Mouse (Mus musculus): ENCODE measurements around the gene Slc35f4.

Slc35f4 gene

GRCm38 (mm10) chr14:49525931-49526291 is at the start of gene Slc35f4:
Gene Slc35f4, minus strand, starts transcription at chr14:49526046.
- in situ Hi-C loops (cut with MboI, MseI), result no loop called here

DNA sequence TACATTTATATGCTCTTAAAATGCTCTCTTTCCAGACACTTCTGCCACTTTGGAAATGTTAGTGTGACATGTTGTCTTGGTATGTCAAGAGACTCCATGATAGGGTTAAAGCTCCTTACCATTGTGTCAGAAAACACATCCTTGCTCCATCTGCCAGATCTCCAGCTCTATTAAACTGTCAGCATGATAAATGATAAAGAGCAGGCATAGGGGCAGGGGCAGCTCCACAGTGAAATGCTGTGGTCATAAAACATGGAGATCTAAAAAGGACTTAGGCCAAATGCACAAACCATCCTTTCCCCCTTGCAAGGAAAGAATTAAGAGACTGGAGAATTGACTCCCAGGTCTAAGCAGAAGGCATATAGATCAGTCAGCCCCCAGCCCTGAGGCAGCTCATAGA is 42.5 kb upstream of the Slc35f4 start:
- in situ Hi-C loops (cut with MboI, MseI), result no loop called here

DNA sequence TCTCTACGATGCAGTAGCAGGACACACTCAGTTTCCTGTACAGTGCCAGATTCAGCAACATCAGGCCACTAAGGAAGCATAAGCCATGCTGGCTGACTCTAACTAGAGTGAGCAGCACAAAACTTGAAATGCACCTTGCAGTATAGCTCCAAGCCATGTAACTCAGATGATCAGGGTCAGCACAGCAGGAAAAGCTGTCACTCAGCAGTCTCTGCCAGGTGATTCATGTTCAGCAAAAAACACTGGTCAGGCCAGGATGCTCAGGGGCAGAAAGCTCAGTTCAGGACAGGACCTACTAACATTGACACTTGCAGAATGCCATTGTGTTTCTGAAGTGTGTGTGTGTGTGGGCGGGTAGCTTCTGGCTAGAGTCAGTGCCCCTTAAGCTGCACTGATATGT is 34.9 kb upstream of the Slc35f4 start:
- in situ Hi-C loops (cut with MboI, MseI), result no loop called here

DNA sequence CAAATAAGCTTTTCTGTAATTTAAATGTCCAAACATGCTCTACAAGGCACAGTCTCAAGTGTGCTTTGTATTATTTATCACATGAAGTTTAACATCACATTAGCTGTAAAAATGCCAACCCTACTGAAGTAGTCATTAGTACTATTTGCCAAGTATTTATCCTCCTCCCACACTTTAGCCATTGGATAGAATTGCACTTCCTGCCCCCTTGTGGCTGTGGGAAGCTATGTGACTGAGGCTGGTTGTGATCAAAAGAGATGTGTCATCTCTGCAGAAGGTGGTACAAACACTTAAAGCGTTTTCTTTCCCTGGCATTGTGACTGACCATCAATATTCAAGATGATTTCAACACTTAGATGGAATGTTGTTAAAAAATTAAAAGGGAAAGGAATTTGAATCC is 14.3 kb upstream of the Slc35f4 start:
- in situ Hi-C loops (cut with MboI, MseI), result no loop called here

DNA sequence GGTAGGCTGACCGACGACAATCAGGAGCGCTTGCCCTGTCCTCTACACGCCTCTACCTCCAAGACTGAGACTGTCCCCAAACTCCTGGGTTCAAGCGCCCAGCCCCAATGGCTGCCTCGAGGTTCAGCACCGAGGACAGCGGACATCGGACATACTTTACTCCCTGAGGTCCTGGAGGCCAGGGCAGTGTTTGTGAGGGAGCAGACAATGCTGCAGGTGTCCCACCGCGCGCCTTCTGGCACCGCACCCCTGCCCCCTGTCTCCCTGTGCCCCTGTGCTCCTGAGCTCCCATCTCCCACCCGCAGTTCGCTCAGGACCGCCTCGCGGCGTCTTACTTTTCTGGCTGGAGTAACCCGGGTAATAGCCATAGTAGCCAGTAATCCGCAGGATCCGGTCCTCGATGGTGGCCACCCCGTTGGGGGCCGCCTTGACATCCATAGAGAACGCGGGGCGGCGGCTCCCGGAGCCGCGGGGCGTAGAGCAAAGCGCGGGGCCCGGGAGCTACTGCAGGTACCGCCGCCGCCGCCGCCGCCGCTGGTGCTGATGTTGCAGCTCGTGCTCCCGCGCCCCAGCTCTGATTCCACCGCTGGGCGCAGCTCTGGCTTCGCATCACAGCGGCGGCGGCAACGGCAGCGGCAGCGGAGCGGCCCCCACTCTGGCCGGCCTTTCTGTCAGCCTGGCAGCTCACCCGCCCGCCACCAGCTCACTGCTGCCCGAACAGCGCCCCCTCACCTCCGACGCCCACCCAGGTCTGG is 493 bp downstream of the Slc35f4 start:
- in situ Hi-C loops (cut with MboI, MseI), result no loop called here

DNA sequence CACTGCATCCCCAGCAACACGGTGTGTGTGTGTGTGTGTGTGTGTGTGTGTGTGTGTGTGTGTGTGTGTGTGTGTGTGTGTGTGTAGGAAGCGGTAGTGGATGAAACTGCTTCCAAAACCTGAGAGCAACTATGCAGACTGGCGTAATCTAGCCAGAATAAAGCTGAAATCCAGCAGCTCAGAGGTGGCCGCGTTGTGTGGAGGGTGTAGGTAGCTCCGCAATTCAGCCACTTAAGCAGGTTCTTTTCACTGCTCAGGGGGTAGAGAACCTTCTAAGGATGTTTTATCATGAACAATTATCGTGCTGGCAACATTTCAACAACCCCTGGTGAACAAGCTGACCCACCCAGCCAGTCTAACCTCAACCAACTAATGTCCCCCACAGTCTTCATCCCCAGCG is 1.2 kb downstream of the Slc35f4 start:
- in situ Hi-C loops (cut with MboI, MseI), result no loop called here

DNA sequence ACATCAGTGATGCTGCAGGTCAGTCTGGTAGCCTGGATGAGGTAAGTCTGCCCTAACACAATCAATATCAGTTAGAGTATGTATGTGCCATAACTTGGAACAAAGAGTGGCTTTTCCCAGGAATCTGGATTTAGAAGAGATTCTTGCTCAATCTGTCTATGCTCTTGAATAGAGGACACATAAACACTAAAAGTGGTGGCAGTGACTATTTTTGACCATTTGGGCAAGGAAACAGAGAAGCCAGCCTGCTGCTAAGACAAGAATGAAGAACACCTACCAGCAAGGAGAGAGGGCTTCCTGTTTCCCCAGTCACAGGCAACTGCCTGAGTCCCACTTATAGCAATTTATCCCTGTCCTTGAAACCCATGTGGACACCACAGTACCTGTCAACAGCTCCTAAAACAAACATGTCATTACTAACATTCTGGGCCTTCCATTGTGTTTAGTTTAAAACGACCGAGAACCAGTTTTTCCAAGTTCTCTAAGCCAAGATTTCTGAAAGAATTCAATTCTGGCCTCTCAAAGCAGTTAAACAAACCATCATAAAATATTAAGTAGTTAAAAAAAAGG is 10.7 kb downstream of the Slc35f4 start:
- in situ Hi-C loops (cut with MboI, MseI), result no loop called here

- in situ Hi-C loops (cut with MboI, MseI), result no loop called here
These were observed 11.7 kb downstream of the Slc35f4 start for GRCm38 (mm10) chr14:49514137-49514536.

DNA sequence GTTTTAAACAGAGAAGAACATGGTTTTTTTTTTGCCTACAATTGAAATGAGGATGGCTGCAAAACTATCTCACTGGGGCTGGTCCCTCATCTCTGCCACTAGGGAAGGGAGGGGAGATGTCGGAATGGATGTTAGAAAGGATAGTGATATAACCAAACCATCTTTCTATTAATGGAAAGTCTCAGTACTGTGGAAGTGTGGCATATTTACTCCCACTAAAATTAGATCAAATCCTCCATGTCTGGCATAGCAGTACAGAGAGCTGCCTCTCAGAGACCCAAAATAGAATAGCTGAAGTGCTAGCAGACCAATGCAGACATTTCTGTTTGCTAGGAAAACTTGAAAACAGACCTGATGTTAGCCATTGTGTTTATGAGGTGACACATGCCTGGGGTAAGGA is 30.7 kb downstream of the Slc35f4 start:
- in situ Hi-C loops (cut with MboI, MseI), result no loop called here

DNA sequence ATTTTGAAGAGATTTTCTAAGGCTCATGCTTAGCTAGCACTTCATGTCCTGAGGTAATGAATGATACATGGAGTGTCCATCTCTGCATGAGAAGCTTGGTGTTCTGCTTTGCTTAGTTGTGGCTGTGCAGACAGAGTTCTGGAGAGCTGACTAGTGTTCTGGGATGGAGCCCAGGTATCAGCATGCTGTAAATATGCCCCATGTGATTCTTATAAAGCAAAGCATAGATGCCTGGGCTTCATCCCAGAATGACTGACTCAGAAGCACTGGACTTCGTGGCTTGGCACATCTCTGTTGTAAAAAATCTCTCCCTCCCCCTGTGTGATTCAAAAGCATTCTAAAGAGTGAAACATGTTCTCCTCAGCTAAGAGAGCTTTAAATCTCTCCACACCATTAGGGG is 32.1 kb downstream of the Slc35f4 start:
- in situ Hi-C loops (cut with MboI, MseI), result no loop called here

- in situ Hi-C loops (cut with MboI, MseI), result no loop called here
These were observed 33.3 kb downstream of the Slc35f4 start for GRCm38 (mm10) chr14:49492506-49492905.

- in situ Hi-C loops (cut with MboI, MseI), result no loop called here
These were observed 49.2 kb downstream of the Slc35f4 start for GRCm38 (mm10) chr14:49476602-49477001.

GRCm38 (mm10) chr14:49461761-49462160 is 64.1 kb downstream of the Slc35f4 start:
- in situ Hi-C loops (cut with MboI, MseI), result no loop called here

DNA sequence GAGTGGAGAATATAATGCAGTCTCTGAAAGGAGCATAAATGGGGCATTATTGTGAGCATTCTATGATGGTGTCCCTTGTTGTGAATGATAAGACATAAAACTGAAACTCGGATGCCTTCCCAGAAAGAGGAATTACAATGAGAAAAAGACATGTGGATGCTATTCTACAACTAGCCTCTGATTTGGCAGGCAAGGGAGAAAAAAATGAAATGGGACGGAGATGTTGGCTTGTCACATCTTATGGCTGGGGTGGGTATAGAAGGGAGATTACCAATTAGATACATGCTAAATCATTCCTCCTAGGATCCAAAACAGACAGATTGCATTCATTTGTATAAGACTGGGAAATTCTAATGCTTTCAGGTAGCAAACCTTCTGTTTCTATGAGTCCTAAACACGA is 65.0 kb downstream of the Slc35f4 start:
- in situ Hi-C loops (cut with MboI, MseI), result no loop called here

DNA sequence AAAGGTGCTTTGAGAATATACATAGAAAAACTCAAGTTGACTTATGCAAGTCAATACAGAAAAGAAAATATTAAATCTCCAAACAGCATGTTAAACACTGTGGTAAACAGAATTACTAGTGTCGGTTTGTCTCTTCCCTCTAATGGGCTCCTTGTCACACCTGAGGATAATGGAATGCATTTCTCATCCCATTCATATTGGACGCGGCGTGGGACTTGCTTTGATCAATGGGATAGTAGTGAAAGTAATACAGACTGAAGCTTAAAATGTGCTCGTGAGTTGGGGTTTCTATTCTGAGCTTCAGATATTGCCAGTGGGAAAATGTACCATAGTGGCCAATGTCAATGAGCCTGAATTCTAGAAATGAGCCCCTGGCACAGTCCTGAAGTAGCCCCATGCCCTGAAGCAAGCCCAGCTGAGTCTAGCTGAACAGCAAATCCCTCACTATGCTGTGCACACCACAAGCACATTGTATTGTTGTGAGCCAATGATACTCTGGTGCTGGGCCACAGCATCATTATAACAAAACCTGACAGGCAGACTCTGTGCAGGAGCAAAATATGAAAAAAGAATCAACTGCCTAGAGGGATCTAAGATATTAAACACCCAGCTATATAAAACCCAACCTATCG is 71.4 kb downstream of the Slc35f4 start:
- in situ Hi-C loops (cut with MboI, MseI), result no loop called here

GRCm38 (mm10) chr14:49453782-49454181 is 72.1 kb downstream of the Slc35f4 start:
- in situ Hi-C loops (cut with MboI, MseI), result no loop called here

DNA sequence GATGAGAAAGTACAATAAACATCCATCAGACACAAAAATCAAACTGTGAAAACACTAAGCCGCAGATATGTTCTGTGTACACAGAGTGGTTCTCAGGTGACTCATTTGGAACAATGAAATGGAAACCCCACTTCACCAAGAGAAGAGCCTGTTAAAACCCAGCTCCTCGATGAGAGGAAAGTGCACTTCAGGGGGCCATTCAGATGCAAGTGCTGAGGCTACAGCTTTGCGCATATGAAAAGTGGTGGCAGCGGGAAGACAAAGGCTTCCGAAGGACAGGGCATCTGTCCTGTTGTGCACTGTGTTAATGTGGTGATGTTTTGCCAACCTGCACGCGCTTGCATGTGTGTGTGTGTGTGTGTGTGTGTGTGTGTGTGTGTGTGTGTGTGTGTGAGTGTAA is 78.2 kb downstream of the Slc35f4 start:
- in situ Hi-C loops (cut with MboI, MseI), result no loop called here

DNA sequence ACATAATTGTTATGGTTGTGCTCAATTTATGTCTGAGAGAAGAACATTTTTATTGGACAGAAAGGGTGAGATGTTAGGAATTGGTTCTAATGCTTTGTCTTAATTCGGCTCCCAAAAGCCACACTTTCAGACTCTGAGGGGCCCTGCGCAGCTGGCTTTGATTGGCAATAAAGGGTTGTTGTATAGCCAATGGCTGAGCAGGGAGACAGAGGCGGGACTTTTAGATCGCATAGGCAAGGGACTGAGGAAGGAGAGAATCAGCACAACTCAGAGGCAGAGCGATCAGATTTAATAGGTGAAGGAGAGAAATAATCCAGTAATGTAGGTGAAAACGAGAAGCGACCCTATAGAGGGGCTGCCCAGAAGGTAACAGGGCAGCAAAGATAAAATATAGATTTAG is 79.4 kb downstream of the Slc35f4 start:
- in situ Hi-C loops (cut with MboI, MseI), result no loop called here

DNA sequence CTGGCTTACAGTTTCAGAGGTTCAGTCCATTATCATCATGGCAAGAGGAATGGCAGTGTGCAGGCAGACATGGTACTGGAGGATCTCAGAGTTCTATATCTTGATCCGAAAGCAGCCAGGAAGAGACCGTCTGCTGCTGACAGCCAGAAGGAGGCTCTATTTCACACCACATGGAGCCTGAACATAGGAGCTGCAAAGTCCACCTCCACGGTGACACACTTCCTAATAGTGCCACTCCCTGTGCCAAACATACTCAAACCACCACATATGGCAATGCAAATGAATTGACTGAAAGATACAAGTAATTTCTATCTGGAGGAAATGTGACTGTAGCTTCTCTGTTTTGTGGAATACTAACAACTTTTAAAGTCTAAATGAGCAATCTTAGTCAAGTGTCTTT is 89.0 kb downstream of the Slc35f4 start:
- in situ Hi-C loops (cut with MboI, MseI), result loop anchor here (10.0 kb wide), 1 partner anchor 838 kb away; no protein-coding TSS in a partner anchor

- in situ Hi-C loops (cut with MboI, MseI), result loop anchor here (10.0 kb wide), 1 partner anchor 843 kb away; no protein-coding TSS in a partner anchor
These were observed 94.0 kb downstream of the Slc35f4 start for GRCm38 (mm10) chr14:49431821-49432220.

GRCm38 (mm10) chr14:49392482-49392881 is 133.4 kb downstream of the Slc35f4 start:
- in situ Hi-C loops (cut with MboI, MseI), result no loop called here

GRCm38 (mm10) chr14:49362161-49362560 is 163.7 kb downstream of the Slc35f4 start:
- in situ Hi-C loops (cut with MboI, MseI), result no loop called here

GRCm38 (mm10) chr14:49355561-49355960 is 170.3 kb downstream of the Slc35f4 start:
- in situ Hi-C loops (cut with MboI, MseI), result no loop called here
